Mouse (Mus musculus) frontal cortex, postnatal 25 days (tissue): Measurements from ENCODE around the gene Rgsl1.
A peak's percentile ranks its signal among the peaks of the same experiment; 100 is the strongest.
"Not testable (repeated sequence)": the region's sequence is repeated elsewhere in the genome, so short reads cannot be mapped to it uniquely, and the experiment has no call there.

Experiments used
- DNase-seq, 2 experiments: peaks; one replicate each; pipeline ENCODE4 v3.0.0; 2022; ENCODE audit warnings: low spot score in 2 of 2

Rgsl1 gene

DNA sequence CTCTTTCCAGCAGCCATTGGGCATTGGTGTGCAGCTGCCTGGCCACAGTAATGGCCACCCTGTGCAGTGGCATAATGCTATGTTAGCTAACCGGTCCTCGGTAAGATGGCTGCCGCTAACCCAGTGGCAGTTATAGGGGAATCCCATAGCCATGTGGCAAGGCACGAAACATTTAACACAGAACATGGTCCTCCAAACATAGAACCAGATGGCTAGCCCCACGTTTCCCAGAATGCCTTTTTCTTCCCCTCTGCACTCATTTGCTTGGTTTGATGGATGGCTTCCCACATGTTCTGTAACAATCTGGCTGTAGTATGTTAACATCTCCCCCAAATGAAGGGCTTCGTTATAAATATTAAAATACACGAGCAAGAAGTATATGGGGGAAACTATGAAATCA is 67.7 kb downstream of the Rgsl1 start:
- no peak for DNase-seq

DNA sequence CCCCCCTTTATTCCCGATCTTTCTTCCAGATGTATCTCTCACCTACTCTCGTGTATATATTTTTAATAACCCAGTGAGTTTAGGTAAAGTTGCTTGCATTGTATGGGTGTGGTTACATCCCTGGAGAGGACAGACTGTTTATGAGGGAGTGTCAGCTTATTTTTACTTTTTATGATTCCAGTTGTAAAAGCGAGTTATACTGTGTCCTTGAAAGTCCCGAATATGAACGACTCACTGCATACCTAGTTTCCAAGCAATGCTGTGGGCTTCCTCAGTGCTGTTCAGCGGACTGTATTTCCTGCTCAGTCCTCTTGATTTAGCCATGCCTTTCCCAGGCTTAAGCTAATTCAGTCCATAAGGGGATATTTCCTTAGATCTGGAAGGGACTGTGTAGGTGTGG is 68.8 kb downstream of the Rgsl1 start:
- no peak for DNase-seq

DNA sequence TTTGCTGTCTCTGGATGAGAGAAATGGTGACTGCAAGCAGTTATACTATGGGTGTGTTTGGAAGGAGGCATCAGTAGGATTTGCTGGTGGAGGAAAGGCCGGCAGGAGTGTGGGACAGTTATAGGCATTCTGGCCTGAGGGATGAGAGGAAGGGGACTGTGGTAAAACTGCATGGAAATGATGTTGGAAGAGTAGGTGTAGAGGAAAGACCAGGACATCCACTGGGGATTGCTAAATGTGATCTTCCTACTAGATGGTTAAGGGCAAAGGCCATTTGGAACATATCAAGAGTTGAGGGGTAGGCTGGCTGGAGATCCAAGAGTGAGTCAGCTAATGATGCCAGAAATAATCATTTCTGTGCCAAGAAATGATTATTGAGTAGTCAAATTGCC is 73.2 kb downstream of the Rgsl1 start:
- DNase-seq: no peak

- no peak for DNase-seq
These were observed 73.8 kb downstream of the Rgsl1 start for GRCm38 (mm10) chr1:153769998-153770775.

- not testable (repeated sequence) for DNase-seq
These were observed 74.4 kb downstream of the Rgsl1 start for GRCm38 (mm10) chr1:153769571-153769970.

DNA sequence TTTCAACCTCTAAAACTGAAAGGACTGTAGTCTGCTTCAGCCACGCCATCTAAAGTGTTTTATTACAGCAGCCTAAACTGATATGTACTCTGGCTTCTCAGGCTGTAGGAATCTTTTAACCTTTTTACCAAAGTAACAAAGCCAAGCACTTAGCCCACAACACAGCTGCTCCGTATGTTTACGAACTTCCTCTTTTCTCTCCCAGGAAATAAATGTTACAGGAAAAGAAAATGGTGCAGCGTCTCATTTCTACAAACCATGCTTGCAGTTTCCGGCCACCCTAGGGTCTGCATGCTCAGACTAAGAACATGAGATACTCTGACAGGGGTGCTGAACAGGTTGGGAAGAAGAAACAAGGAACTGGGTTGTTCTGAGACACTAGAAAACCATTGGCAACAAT is 75.5 kb downstream of the Rgsl1 start:
- no peak for DNase-seq

DNA sequence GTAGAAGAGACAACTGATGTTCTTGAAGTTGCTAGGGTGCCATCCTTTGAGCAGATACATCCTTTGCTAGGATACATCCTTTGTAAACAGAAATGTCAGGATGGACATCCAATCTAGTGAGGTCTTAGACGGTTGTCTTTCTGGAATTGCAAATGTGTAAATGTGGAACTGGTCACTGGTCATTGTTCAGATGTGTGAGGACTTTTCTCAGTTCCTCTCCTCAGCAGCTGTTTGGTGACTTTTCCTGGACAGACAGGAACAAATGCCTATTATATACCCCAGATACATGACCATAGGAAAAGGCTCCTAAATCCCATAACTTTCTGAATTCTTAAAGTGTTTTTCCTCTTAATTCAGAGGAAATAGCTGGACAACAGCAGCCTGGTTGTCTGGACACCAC is 76.7 kb downstream of the Rgsl1 start:
- no peak for DNase-seq

- DNase-seq: no peak
These were observed 77.6 kb downstream of the Rgsl1 start for GRCm38 (mm10) chr1:153766298-153766697.

DNA sequence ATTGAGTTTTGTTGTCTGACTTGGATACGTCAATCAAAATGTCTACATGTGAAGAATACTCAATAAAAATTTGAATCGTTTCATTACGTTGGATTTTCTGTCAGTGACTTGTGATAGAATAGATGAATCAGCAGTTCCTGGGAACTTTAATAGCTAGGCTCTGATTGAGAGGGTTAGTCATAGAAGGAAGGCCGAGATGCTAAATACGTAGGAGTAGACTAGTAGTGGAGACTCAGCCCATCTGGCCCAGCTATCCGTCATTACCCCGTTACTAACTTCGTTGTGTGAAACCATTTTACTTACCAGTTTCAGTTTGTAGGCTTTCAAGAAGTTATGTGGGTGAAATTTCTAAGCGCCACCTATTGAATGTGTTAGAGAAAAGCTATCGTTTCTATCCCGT is 79.8 kb downstream of the Rgsl1 start:
- no peak for DNase-seq

GRCm38 (mm10) chr1:153753725-153754464 is 90.0 kb downstream of the Rgsl1 start:
- DNase-seq: no peak

- DNase-seq: no peak
These were observed 91.4 kb downstream of the Rgsl1 start for GRCm38 (mm10) chr1:153752521-153752920.

GRCm38 (mm10) chr1:153751763-153752301 is 92.1 kb downstream of the Rgsl1 start:
- DNase-seq: no peak

- no peak for DNase-seq
These were observed 93.9 kb downstream of the Rgsl1 start for GRCm38 (mm10) chr1:153750054-153750453.

DNA sequence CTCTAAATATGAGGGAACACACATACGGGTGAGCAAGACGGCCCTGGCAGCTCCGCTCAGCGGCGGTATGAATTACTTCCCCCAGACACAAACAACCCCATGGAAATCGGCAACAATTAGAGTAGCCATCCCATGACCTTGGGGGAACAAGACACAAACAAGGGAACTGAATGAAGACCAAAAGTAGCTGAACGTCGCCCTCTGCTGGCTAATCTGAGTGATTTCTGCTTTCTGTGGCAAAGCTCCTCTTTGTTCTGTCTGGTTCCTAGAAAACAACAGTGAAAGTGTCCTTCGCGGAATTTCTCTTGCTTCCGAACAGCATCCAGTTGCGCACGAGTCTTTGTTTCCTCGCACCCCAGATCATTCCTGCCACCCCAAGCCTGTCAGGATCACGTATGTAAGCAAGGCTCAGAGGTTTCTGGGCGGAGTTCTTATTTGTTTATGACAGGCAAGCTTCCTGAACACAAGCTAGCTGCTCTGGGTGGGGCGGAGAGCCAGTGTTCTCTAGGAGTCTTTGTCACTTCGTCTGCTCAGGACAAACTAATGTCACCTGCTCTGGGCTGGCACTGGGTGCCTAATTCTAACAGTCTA is 94.6 kb downstream of the Rgsl1 start, which contains the start of gene Rnasel:
Gene Rnasel (plus strand): TSS at position 216 of the 591 bp plus-strand sequence.
- peak in 1 of 2 experiments; percentile 44 for DNase-seq

DNA sequence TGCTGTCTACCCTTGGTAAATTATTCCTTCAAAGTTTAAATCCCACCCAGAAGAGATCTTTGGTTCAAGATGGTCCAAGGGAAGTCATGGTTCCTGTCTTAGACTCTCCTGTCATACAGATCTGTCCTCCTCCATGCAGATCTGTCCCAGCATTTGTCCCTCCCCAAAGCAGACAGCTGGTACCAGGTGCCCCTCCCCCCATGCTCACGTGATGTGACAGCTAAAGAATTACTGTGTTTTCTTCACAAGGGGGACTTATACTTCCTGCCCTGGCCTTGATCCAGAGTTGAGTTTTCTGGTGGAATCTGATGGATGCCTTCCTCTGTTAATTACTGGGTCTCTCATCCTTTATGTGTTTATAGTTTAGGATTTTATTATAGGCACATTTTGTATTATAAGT is 95.4 kb downstream of the Rgsl1 start:
- no peak for DNase-seq

GRCm38 (mm10) chr1:153747861-153748530 is 95.9 kb downstream of the Rgsl1 start:
- DNase-seq: no peak

DNA sequence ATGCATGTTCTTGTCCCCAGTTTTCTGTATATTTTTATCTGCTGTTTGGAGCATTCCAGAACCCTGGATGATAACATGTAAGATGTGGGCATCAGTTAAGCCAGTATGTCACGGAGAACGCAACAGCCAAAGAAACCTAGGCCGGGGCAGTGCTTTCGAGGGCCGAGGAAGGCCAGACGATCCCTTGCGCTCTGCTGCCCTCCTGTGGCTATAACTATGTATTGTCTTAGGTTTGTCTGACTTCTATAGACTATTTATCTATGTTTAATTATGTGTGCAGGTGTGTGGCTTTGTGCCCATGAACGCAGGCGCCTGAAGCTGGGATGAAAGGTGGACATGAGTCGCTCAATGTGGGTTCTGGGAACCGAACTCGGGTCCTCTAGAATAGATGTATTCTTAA is 97.2 kb downstream of the Rgsl1 start:
- peak; percentile 44 to 69 for DNase-seq

GRCm38 (mm10) chr1:153746119-153746670 is 97.7 kb downstream of the Rgsl1 start:
- no peak for DNase-seq

DNA sequence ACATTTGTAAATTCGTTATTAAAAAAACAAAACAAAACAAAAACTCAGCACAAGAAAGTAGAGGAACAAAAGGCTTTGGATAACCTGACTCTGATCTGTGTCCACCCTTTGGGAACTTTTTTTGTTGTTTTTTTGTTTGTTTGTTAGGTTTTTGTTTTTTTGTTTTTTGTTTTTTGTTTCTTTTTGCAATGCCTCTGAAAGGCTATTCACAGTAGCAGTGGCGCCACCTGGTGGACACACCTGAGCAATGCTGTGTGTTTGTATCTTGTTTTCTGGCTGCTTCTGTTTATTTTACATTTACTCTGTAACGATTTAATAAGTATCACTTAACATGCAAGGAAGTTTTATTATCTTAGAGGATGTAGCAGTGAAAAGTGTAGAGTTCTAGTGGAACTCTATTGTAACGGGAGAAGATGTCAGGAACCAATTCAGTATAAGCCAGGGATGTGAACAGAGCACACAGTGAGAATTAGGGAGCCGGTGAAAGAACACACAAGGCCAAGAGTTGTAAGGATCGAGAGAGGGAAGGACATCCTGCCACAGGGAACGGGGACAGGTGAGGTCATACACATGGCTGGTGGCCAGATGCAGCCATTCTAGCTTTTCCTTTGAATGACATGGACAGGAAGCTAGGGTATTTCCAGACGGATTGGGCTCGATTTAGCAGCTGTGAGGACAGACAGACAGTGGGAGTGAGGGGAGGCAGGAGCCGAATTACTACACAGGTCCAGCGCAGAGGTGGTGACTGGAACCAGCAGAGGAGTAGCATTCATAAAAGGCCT is 101.4 kb downstream of the Rgsl1 start:
- DNase-seq: peak; percentile 65 to 73

GRCm38 (mm10) chr1:153741551-153742316 is 102.2 kb downstream of the Rgsl1 start:
- no peak for DNase-seq
